Mouse (Mus musculus) midbrain, postnatal 0 days (tissue): Measurements from ENCODE around the gene Scml4. TPM values are rescaled to one million over a fixed set of nuclear protein-coding genes. Genes with fewer than 3 reads are reported as not detected.

Source experiments
- ATAC-seq: fragments of 200-750 bp; cut with Nextera tagmentation; 2 replicates; pipeline ENCODE4 v1.8.0; 2017; ENCODE audit warnings: moderate number of reproducible peaks, mild to moderate bottlenecking, moderate TSS enrichment, moderate library complexity; ENCODE audit not compliant: low FRiP score
- DNase-seq: peaks from one replicate; pipeline ENCODE4 v3.0.0-alpha.2; 2015; ENCODE audit warnings: low spot score
- H3K27ac ChIP-seq: fragments of 300-500 bp; sonication (generic); 2 replicates; pipeline ENCODE4 v1.5.1; 2014; ENCODE audit warnings: low read depth, mild to moderate bottlenecking, low read length, mixed read lengths
- H3K27me3 ChIP-seq: fragments of 300-500 bp; sonication (generic); 2 replicates; pipeline ENCODE4 v1.6.1; 2014; ENCODE audit warnings: low read length, control low read depth, mixed read lengths; ENCODE audit not compliant: insufficient read depth
- H3K36me3 ChIP-seq: fragments of 300-500 bp; sonication (generic); 2 replicates; pipeline ENCODE4 v1.6.1; 2014; ENCODE audit warnings: low read length, control low read depth, mixed read lengths; ENCODE audit not compliant: insufficient read depth
- H3K4me1 ChIP-seq: fragments of 300-500 bp; sonication (generic); 2 replicates; pipeline ENCODE4 v1.6.1; 2014; ENCODE audit warnings: mild to moderate bottlenecking, control low read depth, antibody characterized with exemption, low read length, mixed read lengths; ENCODE audit not compliant: insufficient read depth
- H3K4me2 ChIP-seq: fragments of 300-500 bp; sonication (generic); 2 replicates; pipeline ENCODE4 v1.6.1; 2014; ENCODE audit warnings: low read depth, mild to moderate bottlenecking, low read length, mixed read lengths; ENCODE audit not compliant: poor library complexity, severe bottlenecking
- H3K4me3 ChIP-seq: fragments of 300-500 bp; sonication (generic); 2 replicates; pipeline ENCODE4 v1.5.1; 2014; ENCODE audit warnings: low read depth, mild to moderate bottlenecking, low read length, moderate library complexity
- H3K9ac ChIP-seq: fragments of 300-500 bp; sonication (generic); replicated peaks from 2 replicates; pipeline ENCODE4 v1.6.1; 2014; ENCODE audit warnings: mild to moderate bottlenecking, low read length, moderate library complexity, mixed read lengths; ENCODE audit not compliant: poor library complexity, severe bottlenecking
- H3K9me3 ChIP-seq: fragments of 300-500 bp; sonication (generic); 2 replicates; pipeline ENCODE4 v1.6.1; 2016; ENCODE audit warnings: low read length, control low read depth
- CTCF ChIP-seq: IDR thresholded peaks from 2 replicates; pipeline ENCODE4 v1.5.1; 2016; ENCODE audit warnings: antibody characterized with exemption, mild to moderate bottlenecking
- WGBS: fragments of 180-500 bp; shearing (Covaris S2); extraction: QIAGEN DNeasy Blood & Tissue Kit; methylation state at CpG from one replicate; pipeline ENCODE4 v1.1.7; 2014; 5-methylcytosine and 5-hydroxymethylcytosine counted together
- polyA plus RNA-seq: library from polyadenylated mRNA; unstranded; fragments of >200 nt; fragmentation: Nextera tagmentation; extraction: Ambion mirVana; gene quantifications from 2 replicates; pipeline ENCODE4 v1.2.1, GENCODE M21; 2015
- total RNA-seq: library from RNA; depleted of rRNA; stranded (reverse); fragments of >200 nt; gene quantifications from 2 replicates; pipeline ENCODE4 v1.2.3, GENCODE M21; 2014

The Scml4 gene
- total and polyA plus RNA-seq, 2 experiments from 2014 or later, result 12.9 to 57.1 TPM

- no peak for ATAC-seq
- Histone ChIP-seq H3K27ac (no peak overlapping the region), H3K9ac (no peak overlapping the region), H3K4me3 (no peak overlapping the region), H3K36me3 (no peaks in the 10 kb centered on the region), H3K4me1 (no peaks in the 10 kb centered on the region), H3K27me3 (no peaks in the 10 kb centered on the region), H3K4me2 (no peak overlapping the region), H3K9me3 (no peaks in the 10 kb centered on the region)
- WGBS, result 37% methylated on average over 4 of the region's 4 CpGs
- TF ChIP-seq CTCF, result no peak
- DNase-seq, result no peak
Measured at GRCm38 (mm10) chr10:42973537-42973936, 113.4 kb downstream of the Scml4 start.

- peaks cover 3% of the 10 kb centered on the region; the same call in 1 of the 2 replicates for H3K4me1 ChIP-seq
- H3K27ac ChIP-seq, result no peak overlapping the region
- DNase-seq (no peak), ATAC-seq (no peak)
- no peaks in the 10 kb centered on the region for H3K9me3 ChIP-seq
- H3K36me3 ChIP-seq, result no peaks in the 10 kb centered on the region
- no peak overlapping the region for H3K4me2 ChIP-seq
- no peak overlapping the region for H3K4me3 ChIP-seq
- no peaks in the 10 kb centered on the region for H3K27me3 ChIP-seq
- no peak for TF ChIP-seq CTCF
- whole genome bisulfite sequencing, result 89% methylated on average over 6 of the region's 6 CpGs
- no peak overlapping the region for H3K9ac ChIP-seq
Measured at GRCm38 (mm10) chr10:42976577-42976976, 116.4 kb downstream of the Scml4 start.

GRCm38 (mm10) chr10:42978346-42978745 is 118.2 kb downstream of the Scml4 start:
- H3K36me3 ChIP-seq, result no peaks in the 10 kb centered on the region
- H3K9me3 ChIP-seq, result no peaks in the 10 kb centered on the region
- no peak overlapping the region for H3K4me2 ChIP-seq
- 62% methylated on average over 3 of the region's 3 CpGs for WGBS
- no peak overlapping the region for H3K27ac ChIP-seq
- H3K4me3 ChIP-seq, result no peak overlapping the region
- no peak overlapping the region for H3K9ac ChIP-seq
- ATAC-seq (no peak), DNase-seq (no peak)
- TF ChIP-seq CTCF, result no peak
- H3K4me1 ChIP-seq, result peaks cover 3% of the 10 kb centered on the region; the same call in 1 of the 2 replicates
- H3K27me3 ChIP-seq, result no peaks in the 10 kb centered on the region

- no peak for ATAC-seq
- no peak overlapping the region for H3K9ac ChIP-seq
- H3K4me2 ChIP-seq, result no peak overlapping the region
- 51% methylated on average over 7 of the region's 7 CpGs for WGBS
- no peak overlapping the region for H3K4me3 ChIP-seq
- TF ChIP-seq CTCF, result peak; percentile 45
- no peaks in the 10 kb centered on the region for H3K27me3 ChIP-seq
- H3K4me1 ChIP-seq, result peaks cover 3% of the 10 kb centered on the region; the same call in 1 of the 2 replicates
- DNase-seq, result no peak
- H3K36me3 ChIP-seq, result no peaks in the 10 kb centered on the region
- no peaks in the 10 kb centered on the region for H3K9me3 ChIP-seq
- no peak overlapping the region for H3K27ac ChIP-seq
Measured at GRCm38 (mm10) chr10:42980999-42981757, 121.0 kb downstream of the Scml4 start.

DNA sequence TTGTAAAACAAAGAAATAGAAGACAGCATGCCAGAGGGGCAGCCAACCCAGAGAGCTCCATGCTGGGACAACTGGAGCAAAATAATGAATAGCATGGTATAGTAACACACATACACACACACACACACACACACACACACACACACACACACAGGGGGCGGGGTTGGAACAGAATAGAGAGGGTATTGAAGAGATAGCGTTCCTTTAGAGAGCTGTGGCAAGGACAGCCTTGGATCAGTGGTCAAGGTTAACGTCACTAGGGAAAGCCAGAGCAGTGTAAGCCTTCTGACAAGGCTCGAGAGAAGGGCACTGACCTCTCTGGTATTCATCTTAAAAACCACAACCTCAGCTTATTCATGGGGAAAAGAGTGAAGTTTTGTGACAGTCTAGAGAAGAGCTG is 124.7 kb downstream of the Scml4 start:
- Histone ChIP-seq H3K4me3 (no peak overlapping the region), H3K9ac (no peak overlapping the region), H3K9me3 (no peaks in the 10 kb centered on the region), H3K4me2 (no peak overlapping the region), H3K27me3 (no peaks in the 10 kb centered on the region), H3K27ac (no peak overlapping the region), H3K4me1 (peaks cover 3% of the 10 kb centered on the region; the same call in 1 of the 2 replicates), H3K36me3 (no peaks in the 10 kb centered on the region)
- no peak for TF ChIP-seq CTCF
- no peak for ATAC-seq
- WGBS, result 68% methylated on average over 4 of the region's 4 CpGs
- no peak for DNase-seq

GRCm38 (mm10) chr10:42987594-42988052 is 127.5 kb downstream of the Scml4 start:
- no peak overlapping the region for H3K4me3 ChIP-seq
- ATAC-seq (peak; percentile 20; the same call in 1 of the 2 replicates), DNase-seq (peak; percentile 61)
- H3K27me3 ChIP-seq, result no peaks in the 10 kb centered on the region
- H3K36me3 ChIP-seq, result no peaks in the 10 kb centered on the region
- no peak overlapping the region for H3K27ac ChIP-seq
- H3K4me2 ChIP-seq, result no peak overlapping the region
- no peak overlapping the region for H3K9ac ChIP-seq
- peaks cover 4% of the 10 kb centered on the region; the same call in 1 of the 2 replicates for H3K4me1 ChIP-seq
- TF ChIP-seq CTCF, result peak; percentile 79
- H3K9me3 ChIP-seq, result no peaks in the 10 kb centered on the region
- WGBS, result 13% methylated on average over 6 of the region's 6 CpGs
